Mouse (Mus musculus): ENCODE results near the gene Bach2. TPM values are rescaled to one million over a fixed set of nuclear protein-coding genes. Genes with fewer than 3 reads are reported as not detected.
A peak's percentile ranks its signal among the peaks of the same experiment; 100 is the strongest.

Gene Bach2
- total RNA-seq, 2 experiments from 2014 or later, result 8.7 to 10.9 TPM

DNA sequence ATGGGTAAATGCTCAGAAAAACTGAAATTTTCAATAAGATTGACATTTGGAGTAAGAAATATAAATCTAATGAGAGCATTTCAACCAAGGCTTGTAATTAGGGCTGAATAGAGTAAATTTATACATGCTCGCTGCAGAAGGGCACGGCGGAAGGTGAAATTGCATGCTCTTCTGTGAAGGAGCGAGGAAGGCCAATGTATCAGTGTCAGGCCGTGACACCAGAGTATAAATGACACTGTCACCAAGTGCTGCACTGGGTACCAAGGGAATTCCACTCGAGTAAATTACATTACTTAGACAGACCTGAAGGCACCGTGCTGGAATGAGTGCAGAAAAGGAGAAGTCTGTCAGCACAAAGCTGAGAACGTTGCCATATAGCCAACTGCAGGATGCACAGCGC is 190.1 kb downstream of the Bach2 start:
- no peak for DNase-seq

DNA sequence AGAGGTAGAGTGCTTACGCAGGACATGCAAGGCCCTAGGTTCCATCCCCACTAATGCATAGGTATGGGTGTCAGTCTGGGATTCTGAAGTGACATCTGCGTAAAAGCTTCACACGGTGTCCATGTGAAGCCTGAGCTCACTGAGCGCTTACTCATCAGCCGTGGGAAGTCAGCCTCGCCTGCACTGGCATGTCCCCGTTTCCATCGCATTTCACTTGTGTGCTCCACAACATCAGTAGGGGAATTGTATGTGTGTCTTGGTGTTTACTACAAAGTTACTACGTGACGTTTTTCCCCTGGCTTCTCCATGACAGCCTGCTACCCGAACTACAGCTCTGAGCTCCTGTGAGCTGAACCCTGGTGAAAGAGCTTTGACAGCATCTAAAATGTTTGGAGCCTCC is 191.5 kb downstream of the Bach2 start:
- no peak for DNase-seq

DNA sequence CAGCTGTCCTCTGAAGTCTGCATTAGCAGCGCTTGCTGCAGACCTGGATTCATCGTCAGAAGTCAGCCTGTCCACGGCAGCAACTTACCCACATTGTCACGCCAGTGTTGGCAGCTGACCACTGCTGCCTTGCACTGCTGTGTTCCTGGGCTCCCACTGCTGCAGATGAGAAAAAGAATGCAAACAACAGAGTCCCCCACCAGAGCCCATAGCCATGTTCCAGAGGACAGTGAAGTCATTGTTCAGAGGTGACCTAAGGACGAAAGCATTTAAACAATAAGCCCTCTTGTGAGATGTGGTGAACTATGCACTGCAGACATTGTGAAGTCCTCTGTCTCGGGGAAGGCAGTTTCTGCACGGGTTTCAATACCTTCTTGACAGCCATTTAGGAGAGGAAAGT is 192.4 kb downstream of the Bach2 start:
- no peak for DNase-seq

DNA sequence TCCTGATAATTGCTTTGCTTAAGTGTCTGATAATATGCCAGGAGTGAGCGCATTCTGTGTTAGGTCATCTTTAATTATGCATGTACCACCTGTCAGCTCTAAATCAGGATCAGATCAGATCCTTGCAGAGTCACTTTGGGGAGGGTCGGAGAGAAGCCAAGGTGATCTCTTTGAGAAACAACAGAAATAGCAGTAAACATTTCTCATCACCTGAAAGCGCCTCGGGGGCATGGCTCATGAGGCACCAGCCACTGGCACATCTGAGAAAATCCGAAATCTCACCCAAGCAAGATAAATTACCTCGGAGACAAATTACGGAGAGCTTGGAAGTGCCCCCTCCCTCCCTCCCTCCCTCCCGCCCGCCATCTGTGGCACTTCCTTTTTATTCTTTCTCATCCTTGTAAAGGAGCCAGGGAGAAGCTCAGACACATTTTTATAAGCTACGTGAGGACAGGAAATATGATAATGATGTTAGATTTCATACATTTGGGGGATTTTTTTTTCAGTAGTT is 193.7 kb downstream of the Bach2 start:
- no peak for DNase-seq

DNA sequence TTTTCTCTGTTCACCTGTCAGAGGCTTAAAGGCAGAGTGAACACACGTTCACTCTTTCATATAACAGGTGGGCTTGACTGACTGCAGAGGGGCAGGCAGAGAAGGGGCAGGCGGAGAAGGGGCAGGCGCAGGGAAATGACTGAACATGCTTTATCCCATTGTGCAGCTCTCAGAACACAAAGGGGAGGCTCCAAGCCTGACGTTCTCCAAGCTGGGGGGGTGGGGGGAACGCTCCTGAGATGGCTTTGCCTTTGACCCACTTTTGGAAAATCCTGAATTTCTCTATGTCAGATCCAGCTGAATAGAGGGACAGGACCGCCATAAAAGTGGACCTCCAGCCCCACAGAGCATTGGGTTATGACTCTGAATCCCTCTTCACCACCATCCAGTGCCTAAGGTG is 194.3 kb downstream of the Bach2 start:
- no peak for DNase-seq

DNA sequence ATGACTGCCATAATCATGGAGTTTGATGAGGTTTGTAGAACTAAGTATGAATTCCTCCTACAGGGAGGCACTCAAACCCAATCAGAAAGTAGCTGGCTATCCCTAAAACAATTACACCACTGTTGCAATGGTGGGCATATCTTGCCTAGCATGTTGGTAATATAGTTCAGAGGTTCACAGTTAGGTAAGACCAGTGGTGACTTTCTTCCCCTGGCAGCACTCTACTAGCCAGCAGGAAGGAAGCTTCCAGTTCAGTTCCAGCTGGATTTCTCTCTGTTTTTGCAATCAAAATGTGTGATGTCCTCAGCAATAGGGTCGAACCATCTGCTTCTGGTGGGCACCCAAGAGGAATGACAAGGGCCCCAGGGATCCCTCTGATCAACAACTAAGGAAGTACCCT is 196.0 kb downstream of the Bach2 start:
- DNase-seq, result no peak

DNA sequence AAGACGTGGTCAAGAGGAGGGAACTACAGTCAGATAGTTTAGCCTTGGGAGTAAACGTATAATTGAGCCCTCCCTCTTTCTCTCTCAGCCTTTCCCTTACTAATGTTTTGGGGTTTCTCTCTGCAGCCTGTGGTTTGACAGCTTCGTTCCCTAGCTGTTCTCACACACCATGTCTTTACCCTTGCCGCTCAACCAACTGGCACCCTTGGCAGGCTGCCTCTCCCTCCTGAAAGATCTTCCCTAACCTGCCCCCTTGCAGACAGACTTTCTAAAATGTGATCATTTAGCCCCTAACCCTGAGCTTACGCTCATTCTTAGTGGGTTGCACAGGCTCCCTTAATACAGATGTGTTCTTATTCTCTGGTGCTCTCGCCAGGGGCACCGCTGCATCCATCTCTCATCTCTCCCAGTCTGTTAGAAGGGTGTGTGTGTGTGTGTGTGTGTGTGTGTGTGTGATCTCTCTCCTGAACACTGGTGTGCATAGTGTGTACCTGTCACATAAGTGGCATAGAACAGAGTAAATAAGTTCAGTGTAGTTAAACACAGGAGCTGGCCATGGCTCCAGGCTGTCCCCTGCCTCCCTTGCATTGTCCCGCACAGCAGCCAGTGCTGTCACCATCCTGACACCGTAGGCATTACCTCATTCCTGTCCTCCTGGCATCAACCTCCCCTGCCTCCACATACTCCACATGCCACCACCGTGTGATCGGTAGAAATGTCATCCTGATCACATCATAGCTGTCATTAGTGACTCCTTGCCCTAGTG is 201.6 kb downstream of the Bach2 start:
- no peak for DNase-seq

DNA sequence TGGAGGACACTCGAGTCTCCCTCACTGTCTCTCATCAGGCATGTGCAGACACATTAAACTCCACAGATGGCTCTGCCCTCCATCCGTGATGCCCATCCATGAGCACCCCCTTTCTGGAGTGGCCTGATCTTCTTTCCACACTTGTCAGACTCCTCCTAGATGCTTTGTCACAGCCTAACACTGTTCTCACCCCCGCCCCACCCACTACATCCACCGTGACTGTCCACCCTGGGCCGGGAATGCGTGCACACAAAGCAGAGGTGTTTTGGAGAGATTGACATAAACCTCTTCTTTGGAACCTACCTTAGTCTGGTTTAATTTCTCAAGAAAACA is 202.1 kb downstream of the Bach2 start:
- no peak for DNase-seq

DNA sequence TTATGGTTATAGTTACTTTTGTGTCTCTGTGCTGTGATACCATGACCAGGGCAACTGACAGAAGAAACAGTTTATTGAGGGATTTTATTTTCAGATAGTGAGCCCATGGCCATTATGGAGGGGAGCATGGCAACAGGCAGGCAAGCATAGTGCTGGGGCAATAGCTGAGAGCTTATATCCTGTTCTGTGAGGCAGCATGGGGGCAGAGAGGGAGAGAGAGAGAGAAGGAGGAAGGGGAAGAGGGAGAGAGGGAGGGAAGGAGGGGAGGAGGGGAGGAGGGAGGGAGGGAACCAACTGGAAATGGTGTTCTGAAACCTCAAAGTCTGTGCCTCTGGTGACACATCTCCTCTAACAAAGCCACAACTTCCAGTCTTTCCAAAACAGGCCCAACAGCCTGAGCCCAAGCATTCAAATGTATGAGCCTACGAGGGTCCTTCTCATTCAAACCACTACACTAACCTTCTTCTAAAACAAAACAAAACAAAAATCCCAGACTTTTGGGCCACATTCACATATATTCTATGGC is 206.1 kb downstream of the Bach2 start:
- no peak for DNase-seq

DNA sequence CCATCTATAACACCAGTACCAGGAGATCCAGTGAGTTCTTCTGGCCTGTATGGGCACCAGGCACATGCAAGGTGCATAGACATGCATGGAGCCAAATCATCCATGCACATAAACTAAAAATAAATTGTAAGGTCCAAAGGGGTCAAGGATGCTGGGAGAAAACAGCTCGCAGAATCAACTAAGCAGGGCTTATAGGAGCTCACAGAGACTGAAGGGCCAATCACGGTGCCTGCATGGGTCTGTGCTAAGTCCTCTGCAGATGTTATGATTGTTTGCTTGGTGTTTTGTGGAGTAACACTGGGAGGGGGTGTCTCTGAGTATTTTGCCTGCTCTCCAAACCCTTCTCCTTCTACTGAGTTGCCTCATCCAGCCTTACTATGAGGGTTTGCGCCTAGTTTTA is 209.2 kb downstream of the Bach2 start:
- no peak for DNase-seq

DNA sequence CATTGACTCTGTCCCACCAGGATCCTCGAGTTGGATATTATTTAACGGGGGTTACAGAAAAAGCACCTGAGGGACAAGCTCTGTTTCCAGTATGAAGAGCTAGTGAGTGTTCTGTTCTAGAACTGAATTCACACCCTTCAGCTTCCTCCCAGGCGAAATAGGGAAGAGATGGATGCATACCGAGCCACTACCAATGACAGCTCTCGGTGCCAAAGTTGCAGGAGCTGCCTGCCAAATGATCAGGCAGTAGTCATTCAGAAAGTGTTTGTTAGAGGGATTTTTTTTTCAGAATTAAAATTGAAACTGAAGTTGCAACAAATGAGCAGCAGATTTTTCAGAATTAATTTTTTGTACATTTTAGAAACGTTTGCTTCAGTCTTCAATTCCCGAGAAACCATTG is 223.4 kb downstream of the Bach2 start:
- no peak for DNase-seq

DNA sequence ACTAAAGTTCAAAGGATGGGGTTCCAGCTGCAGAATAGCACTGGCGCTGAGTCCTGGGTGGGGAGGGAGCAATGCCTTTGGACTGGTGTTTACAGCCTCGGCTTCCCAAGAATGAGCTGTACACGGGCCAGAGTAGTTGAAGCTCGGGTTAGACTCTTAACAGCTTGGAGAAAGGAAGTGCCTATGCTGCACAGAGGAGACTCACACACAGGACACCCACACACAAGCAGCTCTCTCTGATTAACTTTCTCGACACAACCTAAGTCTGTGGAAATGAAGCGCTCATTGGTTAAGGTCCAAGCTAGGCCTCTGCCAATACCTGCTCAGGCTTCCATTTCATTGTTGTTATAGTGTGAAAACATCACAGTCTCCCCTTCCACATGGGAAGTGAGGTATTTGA is 224.5 kb downstream of the Bach2 start:
- no peak for DNase-seq

DNA sequence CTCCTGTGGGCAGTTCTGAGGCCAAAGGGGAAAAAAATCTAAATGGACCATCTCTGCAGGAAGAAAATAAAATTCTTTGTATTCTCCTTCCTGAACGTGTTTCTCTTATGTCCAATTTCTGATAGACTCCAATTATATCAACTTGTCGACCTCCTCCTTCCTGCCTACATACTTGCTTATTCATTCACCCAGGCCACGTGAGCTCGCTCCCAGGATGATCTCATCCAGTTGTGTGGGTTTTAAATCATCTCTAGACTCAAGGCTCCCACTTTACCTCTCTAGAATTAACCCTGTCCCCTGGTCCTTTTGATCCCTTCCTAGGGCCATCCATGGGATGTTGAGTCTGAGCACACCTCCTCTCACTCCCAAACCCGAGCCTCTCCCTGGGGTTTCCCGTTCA is 225.9 kb downstream of the Bach2 start:
- DNase-seq, result no peak

DNA sequence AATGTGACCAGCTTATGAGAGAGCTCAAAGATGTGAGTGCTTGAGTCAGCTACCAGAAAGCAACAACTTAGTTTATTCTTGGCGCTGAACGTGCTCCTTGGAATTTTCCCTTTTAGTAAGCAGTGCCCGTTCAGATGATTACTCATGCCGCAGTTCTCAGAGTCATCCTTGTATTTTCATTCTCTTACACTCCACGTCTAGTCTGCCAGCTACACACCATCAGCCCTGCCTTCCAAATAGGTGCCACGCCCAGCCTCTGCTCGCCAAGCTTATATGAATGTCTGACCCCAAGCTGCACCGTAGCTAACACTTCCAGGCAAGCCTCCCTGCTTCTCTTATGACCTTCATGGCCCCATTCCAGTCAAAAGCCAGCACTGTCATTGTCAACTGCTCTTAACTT is 227.4 kb downstream of the Bach2 start:
- DNase-seq, result no peak

DNA sequence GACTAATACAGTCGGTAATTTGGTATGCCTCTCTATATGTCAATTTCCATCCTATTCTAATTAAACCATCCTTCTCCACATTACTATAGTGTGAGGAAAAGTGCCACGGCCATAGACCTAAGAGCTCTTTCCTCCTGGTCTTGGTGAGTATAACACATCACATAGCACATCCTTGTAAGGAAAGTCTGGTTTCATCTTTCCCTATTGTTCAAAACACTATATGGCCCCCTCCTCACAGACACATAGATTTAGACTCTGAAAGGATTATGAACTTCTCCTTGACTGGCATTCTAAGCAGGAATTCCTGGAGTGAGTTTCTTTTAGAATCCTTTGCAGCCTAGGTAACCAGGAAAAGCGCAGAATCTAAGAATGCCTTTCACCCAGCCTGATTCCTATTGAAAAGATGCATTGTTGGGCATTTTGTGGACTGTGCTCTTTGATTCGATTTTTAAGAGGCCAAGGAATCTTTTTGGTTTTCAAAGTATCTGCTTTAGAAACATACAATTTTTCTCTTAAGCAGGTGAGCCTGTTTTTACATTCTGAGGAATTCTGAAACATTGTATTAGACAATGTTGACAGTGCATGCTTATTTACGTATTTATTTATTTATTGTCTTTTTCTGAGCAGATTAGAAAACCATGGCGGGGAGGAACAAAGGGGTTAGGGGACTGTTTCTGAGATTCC is 239.5 kb downstream of the Bach2 start:
- DNase-seq, result no peak

DNA sequence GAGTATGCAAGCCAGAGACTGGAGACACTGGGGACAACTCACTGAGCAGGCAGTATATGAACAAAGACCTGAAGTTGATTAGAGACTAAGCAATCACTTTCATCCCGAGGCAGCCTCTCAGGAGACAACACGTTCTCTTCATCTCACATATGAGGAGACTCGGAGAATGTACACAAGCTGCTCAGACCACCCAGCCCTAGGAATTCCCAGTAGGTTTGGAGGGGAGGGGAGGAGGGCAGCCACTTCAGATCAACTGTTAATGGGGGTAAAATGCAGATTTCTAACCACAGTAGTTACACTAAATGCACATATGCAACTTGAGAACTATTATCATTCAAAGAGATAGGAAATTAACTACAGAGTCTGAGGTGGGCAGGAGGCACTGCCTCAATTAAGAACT is 240.6 kb downstream of the Bach2 start:
- DNase-seq, result no peak

DNA sequence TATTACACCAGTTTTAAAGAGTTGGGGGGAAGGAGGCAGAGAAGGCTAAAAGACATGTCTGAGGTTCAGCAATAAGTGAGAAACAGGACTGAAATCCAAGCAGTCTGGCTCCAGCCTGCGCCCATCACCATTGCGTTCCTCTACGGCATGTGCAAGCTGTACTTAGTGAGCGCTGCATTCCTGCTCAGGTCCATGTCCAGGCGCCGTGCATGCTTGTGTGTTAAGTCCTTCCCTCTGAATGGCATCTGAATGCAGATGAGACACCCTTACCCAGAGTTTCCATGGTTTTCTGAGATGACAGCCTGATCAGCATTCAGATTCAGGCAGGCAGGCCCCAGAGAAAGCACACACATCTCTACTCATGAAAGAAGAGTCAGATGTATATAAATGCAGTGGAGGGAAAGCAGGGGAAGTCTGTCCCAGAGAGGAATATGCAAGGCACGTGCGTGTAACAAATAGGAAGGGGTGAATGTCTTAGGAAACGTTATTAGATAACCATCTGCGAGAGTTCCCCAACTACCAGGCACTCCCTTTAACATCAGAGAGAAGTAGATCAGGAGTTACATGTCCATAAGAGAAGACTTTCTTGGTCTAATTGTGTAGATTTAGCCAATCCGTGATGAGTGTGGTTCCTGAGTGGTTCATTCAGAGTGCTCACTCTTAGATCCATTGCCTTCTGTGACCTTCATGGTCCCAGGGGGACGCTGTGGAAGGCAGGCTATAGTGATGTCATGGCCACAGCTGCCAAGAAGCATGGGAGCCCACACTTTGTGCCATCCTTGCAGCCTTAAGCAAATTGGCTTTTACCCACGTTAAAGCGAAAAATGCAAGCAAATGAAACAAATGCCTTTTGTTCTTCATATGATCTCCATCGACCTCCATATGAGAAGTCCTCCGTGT is 241.4 kb downstream of the Bach2 start:
- no peak for DNase-seq

DNA sequence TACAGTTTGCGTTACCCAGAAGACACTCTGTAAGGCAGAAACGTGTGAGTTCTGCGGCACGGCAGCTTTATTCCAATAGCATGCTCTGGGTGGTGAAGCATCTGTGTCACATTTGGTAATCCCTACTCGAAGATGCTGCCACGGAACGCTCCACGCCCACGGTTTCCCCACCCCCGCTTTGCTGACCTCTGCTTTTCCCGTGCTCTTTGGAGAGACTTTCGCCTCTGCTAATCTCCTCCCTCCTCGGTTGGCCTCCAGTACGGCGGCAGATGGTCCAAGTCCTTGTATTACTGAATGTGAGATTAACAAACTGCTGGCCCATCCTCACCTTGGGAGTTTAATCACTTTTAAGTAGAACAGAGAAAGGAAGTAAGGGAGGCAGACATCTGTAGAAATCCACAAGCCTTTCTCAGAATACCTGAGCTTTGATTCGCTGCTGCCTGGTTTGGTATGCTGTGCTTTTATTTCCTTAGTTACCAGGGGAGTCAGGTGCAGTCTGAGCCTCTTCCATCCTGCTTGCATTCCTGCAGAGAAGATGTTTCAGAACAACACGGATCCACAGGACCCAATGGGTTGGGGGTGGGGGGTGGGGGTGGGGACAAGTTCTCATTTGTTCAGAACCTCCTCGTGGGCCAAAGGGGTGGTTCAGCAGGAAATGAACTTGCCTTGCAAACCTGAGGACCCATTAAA is 242.9 kb downstream of the Bach2 start:
- peak; percentile 26 for DNase-seq

DNA sequence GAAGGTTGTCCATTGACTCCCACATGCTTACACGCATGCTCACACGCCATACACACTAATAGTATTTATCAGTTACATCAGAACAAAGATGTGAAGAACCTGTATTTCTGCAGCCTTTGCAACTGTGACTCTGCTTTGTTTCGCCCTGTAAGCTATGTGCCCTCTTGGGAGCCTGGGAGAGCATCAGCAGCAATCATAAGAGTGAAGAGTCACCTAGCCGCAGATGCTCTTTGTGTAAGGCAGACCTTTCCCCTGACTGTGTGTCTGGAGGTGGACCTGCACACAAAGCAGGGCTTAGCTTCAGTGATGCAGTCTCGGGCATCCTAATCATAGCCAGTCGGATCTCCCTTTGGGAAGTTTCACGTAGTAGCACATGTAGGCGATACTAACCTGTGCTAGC is 243.5 kb downstream of the Bach2 start:
- DNase-seq, result no peak

DNA sequence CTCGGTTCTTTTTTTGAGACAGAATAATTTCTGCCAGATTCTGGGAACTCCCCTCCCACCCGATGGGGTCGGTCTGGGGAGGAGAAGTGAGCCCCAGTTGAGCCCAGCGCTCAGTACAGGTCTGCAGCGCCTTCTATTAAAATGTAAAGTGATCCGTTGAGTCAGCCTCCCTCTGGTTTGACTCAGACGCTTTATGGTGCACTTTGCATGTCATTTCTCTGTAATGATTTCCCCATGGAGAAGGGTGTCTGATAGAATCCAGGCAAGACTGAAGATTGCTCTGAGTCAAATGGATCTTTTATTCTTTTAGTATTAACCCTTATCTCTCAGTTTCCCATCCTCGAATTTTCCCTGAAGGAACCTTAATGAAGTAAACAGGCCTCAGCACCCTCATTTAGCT is 244.3 kb downstream of the Bach2 start:
- DNase-seq, result no peak

DNA sequence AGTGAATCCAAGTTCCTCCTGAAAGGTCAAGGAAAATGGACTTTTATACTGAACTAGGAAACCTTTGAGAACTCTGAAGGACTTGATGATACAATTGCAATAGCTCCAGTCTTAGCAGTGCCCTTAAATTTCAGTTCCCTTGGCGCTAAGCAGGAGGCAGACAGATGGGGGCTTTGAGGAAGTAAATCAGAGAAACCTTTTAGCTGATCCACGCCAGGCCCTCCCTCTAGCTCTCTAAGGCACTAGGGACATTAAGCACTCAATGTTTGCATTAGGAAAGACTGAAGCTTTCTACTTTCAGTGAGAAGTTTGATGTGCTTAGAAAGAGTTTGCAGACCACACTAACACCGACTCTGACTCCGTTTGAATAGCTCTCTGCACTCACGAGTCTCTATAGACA is 247.2 kb downstream of the Bach2 start:
- no peak for DNase-seq
